Mouse (Mus musculus): ENCODE data around the gene Olfr170. TPM values are rescaled to one million over a fixed set of nuclear protein-coding genes. Genes with fewer than 3 reads are reported as not detected.
"Not testable (repeated sequence)": the region's sequence is repeated elsewhere in the genome, so short reads cannot be mapped to it uniquely, and the experiment has no call there.

Gene Olfr170
- not detected in 2 replicates for polyA plus RNA-seq (2012; rRNA removed)

GRCm38 (mm10) chr16:19611782-19612181, at the start of gene Olfr170:
Olfr170 (minus strand) TSS chr16:19611882.
- DNase-seq (ENCODE audit: low read depth, low spot score) = not testable (repeated sequence)
- WGBS = 90% methylated on average over 2 of the region's 2 CpGs

- WGBS = 83% methylated on average over 1 of the region's 1 CpGs
Observed at GRCm38 (mm10) chr16:19629816-19630215, 18.1 kb upstream of the Olfr170 start, which contains the start of gene Olfr171. Olfr171 (minus strand) TSS chr16:19629916.

GRCm38 (mm10) chr16:19603166-19603565, 8.5 kb downstream of the Olfr170 start:
- 48% methylated on average over 2 of the region's 2 CpGs for WGBS

More at GRCm38 (mm10) chr16:19629816-19630215, 18.1 kb upstream of the Olfr170 start, which contains the start of gene Olfr171:
- DNase-seq (ENCODE audit: low read depth, low spot score) = no peak

GRCm38 (mm10) chr16:19571709-19572108, 40.0 kb downstream of the Olfr170 start, which contains the start of gene Olfr169:
Olfr169 (minus strand) TSS chr16:19571809.
- not testable (repeated sequence) for DNase-seq (ENCODE audit: low read depth, low spot score)
- 91% methylated on average over 2 of the region's 2 CpGs for WGBS

More at GRCm38 (mm10) chr16:19603166-19603565, 8.5 kb downstream of the Olfr170 start:
- no peak for DNase-seq (ENCODE audit: low read depth, low spot score)

Other genes with a start within 250 kb of the Olfr170 start
- gene Olfr165, start 188.7 kb downstream of the Olfr170 start, polyA plus RNA-seq (2012; rRNA removed) = 4.4 and 5.0 TPM in 2 replicates
- not detected in 2 replicates for gene Olfr166, start 128.2 kb downstream of the Olfr170 start, polyA plus RNA-seq (2012; rRNA removed)
- gene Olfr167, start 89.6 kb downstream of the Olfr170 start, polyA plus RNA-seq (2012; rRNA removed) = not detected in 2 replicates
- gene Olfr168, start 76.3 kb downstream of the Olfr170 start, polyA plus RNA-seq (2012; rRNA removed) = not detected in 2 replicates
- not detected in 2 replicates for gene Olfr169, start 40.1 kb downstream of the Olfr170 start, polyA plus RNA-seq (2012; rRNA removed)
- not detected in 2 replicates for gene Olfr171, start 18.0 kb upstream of the Olfr170 start, polyA plus RNA-seq (2012; rRNA removed)
- gene Lamp3, start 94.5 kb upstream of the Olfr170 start, polyA plus RNA-seq (2012; rRNA removed) = 0.02 and 0.03 TPM in 2 replicates
- 1.6 and 2.0 TPM in 2 replicates for gene B3gnt5, start 148.3 kb upstream of the Olfr170 start, polyA plus RNA-seq (2012; rRNA removed)